Mouse (Mus musculus) liver, adult 2 months (tissue): Measurements from ENCODE around the gene Usp53. TPM values are rescaled to one million over a fixed set of nuclear protein-coding genes. Genes with fewer than 3 reads are reported as not detected.

Experiments
- DNase-seq: peaks from one replicate; pipeline ENCODE4 v3.0.0-alpha.2; 2011; ENCODE audit warnings: low read depth, low spot score; ENCODE audit errors: extremely low read depth
- H3K27ac ChIP-seq: fragments of 200-500 bp; replicated peaks from 2 replicates; pipeline ENCODE4 v1.5.1; 2012; ENCODE audit warnings: low read depth, mild to moderate bottlenecking, control low read depth, inconsistent platforms, low read length; ENCODE audit not compliant: insufficient read depth
- H3K27me3 ChIP-seq: fragments of 200-500 bp; 2 replicates; pipeline ENCODE4 v1.6.1; 2012; ENCODE audit warnings: mild to moderate bottlenecking, moderate library complexity, low read length, inconsistent platforms; ENCODE audit not compliant: control insufficient read depth, insufficient read depth
- H3K36me3 ChIP-seq: fragments of 200-500 bp; 2 replicates; pipeline ENCODE4 v1.6.1; 2012; ENCODE audit warnings: low read length, inconsistent platforms; ENCODE audit not compliant: control insufficient read depth, insufficient read depth
- H3K4me1 ChIP-seq: fragments of 200-500 bp; 2 replicates; pipeline ENCODE4 v1.6.1; 2011; ENCODE audit warnings: low read length; ENCODE audit not compliant: control insufficient read depth, insufficient read depth
- H3K4me3 ChIP-seq: fragments of 200-500 bp; 2 replicates; pipeline ENCODE4 v1.5.1; 2011; ENCODE audit warnings: low read depth, mild to moderate bottlenecking, control low read depth, low read length, moderate library complexity; ENCODE audit not compliant: insufficient read depth
- H3K79me2 ChIP-seq: fragments of 200-500 bp; 2 replicates; pipeline ENCODE4 v1.6.1; 2012; ENCODE audit warnings: inconsistent platforms, mild to moderate bottlenecking, low read length, moderate library complexity; ENCODE audit not compliant: control insufficient read depth, insufficient read depth
- H3K9ac ChIP-seq: fragments of 200-500 bp; 2 replicates; pipeline ENCODE4 v1.6.1; 2012; ENCODE audit warnings: low read depth, mild to moderate bottlenecking, control low read depth, inconsistent platforms, low read length
- CTCF ChIP-seq: fragments of 200-500 bp; IDR thresholded peaks from 2 replicates; pipeline ENCODE4 v1.5.1; 2011; ENCODE audit warnings: low read depth, low read length, control low read depth
- POLR2A ChIP-seq: fragments of 200-500 bp; IDR thresholded peaks from 2 replicates; pipeline ENCODE4 v1.6.1; 2011; ENCODE audit warnings: low read length, control low read depth; ENCODE audit not compliant: insufficient read depth; ENCODE audit errors: extremely low read depth
- WGBS: fragments of 180-500 bp; shearing (Covaris S2); methylation state at CpG from one replicate; pipeline ENCODE4 v1.1.7; 2018; 5-methylcytosine and 5-hydroxymethylcytosine counted together
- polyA plus RNA-seq: library from polyadenylated mRNA; depleted of rRNA; stranded (reverse); fragments of >200 nt; gene quantifications from 2 replicates; pipeline ENCODE4 v1.2.3, GENCODE M21; 2012
- total RNA-seq: library from RNA; depleted of rRNA; stranded (reverse); fragments of >200 nt; gene quantifications from 2 replicates; pipeline ENCODE4 v1.2.3, GENCODE M21; 2014

Gene Usp53
- total and polyA plus RNA-seq, 2 experiments, result 2.7 to 8.6 TPM

DNA sequence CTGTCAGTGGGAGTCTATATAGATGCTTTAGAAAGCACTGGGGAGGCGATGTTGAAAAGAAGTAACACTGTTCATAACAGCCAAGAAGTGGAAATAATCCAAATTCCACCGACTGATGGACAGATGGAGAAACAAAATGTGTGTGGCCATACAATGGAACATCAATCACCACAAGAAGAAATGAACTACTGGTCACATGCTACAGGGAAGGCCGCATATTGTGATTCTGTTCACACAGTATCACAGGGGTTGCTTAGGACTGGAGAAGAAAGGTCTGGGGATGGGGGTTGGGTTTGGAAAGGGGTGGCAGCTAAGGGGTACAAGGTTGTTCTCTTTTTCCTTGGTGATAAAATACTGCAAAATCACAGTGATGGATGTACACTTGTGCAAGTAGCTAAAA, 9.5 kb downstream of the Usp53 start:
- 91% methylated on average over 3 of the region's 3 CpGs for WGBS
- Histone ChIP-seq H3K27ac (no peak overlapping the region), H3K9ac (no peak overlapping the region), H3K27me3 (no peaks in the 10 kb centered on the region), H3K36me3 (peaks cover 7% of the 10 kb centered on the region; the same call in 1 of the 2 replicates), H3K4me1 (peaks cover 1% of the 10 kb centered on the region; the same call in 1 of the 2 replicates), H3K79me2 (peaks cover 24% of the 10 kb centered on the region; the same call in 1 of the 2 replicates), H3K4me3 (no peak overlapping the region)
- no peak for DNase-seq
- TF ChIP-seq CTCF, result no peak
- no peak for TF ChIP-seq POLR2A

DNA sequence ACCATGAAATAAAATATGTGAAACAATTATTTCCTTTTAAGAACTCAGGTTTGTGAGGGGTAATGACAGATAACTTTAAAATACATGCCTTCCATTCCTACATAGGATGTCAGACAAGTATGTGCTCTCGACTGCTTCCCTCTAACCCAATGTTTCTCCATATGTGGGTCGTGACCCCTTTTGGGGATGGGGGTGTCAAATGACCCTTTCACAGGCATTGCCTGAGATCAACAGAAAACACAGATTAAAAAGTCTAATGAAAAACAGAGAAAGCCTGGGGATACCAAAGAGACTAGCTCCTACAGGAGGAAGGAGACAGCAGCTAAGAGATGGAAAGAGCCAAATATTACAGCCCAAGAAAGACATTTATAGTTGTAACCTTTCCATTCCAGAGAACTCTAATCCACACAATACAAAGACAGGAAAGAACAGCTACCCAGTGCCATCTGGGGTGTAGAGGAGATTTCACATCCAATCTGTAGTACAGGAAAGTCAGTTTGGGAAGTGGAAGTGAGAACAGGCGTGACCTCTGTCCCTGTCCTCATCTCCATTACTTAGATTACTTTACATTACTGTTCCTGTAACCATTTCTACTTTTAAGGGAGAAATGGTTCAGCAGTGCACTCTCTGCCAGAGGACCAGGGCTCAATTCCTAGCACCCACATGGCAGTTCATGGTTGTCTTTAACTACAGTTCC, 12.0 kb downstream of the Usp53 start:
- no peak overlapping the region for H3K4me3 ChIP-seq
- H3K27me3 ChIP-seq, result no peaks in the 10 kb centered on the region
- no peak for DNase-seq
- peaks cover 17% of the 10 kb centered on the region; the same call in 1 of the 2 replicates for H3K79me2 ChIP-seq
- 89% methylated on average over 3 of the region's 3 CpGs for WGBS
- H3K9ac ChIP-seq, result no peak overlapping the region
- H3K27ac ChIP-seq, result no peak overlapping the region
- H3K36me3 ChIP-seq, result peaks cover 12% of the 10 kb centered on the region
- TF ChIP-seq POLR2A (no peak), CTCF (no peak)
- peaks cover 1% of the 10 kb centered on the region; the same call in 1 of the 2 replicates for H3K4me1 ChIP-seq

- Histone ChIP-seq H3K79me2 (peaks cover 6% of the 10 kb centered on the region; the same call in 1 of the 2 replicates), H3K27ac (no peak overlapping the region), H3K9ac (no peak overlapping the region), H3K36me3 (peaks cover 16% of the 10 kb centered on the region), H3K4me1 (no peaks in the 10 kb centered on the region), H3K27me3 (no peaks in the 10 kb centered on the region), H3K4me3 (no peak overlapping the region)
- no peak for DNase-seq
- TF ChIP-seq POLR2A (no peak), CTCF (no peak)
- WGBS, result 91% methylated on average over 9 of the region's 9 CpGs
Measured at GRCm38 (mm10) chr3:122968391-122968790, 15.9 kb downstream of the Usp53 start.

- Histone ChIP-seq H3K27me3 (no peaks in the 10 kb centered on the region), H3K4me1 (no peaks in the 10 kb centered on the region), H3K27ac (no peak overlapping the region), H3K79me2 (no peaks in the 10 kb centered on the region; the same call in 1 of the 2 replicates), H3K9ac (no peak overlapping the region), H3K4me3 (no peak overlapping the region), H3K36me3 (peaks cover 38% of the 10 kb centered on the region)
- no peak for TF ChIP-seq CTCF
- no peak for TF ChIP-seq POLR2A
- no peak for DNase-seq
- 67% methylated on average over 5 of the region's 5 CpGs for WGBS
Measured at GRCm38 (mm10) chr3:122964301-122964700, 20.0 kb downstream of the Usp53 start.

DNA sequence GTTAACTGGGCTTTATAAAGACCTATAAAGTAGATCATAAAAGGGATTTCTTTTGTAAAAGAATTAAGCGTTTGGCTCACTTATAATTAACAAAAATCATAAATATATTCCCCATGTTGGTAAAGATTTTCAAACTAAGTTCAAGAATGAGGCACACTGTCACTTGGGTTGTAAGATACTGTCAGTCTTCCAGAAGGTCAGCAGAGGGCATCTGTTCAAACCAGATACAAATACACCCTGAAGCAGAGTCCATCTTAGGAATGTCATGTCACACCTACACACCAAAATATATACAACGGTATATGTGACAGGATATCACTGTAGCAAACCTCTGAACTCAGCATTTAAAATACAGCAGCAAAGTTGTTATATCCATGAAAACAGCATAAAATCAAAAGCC, 34.2 kb downstream of the Usp53 start:
- no peaks in the 10 kb centered on the region for H3K4me1 ChIP-seq
- no peak for TF ChIP-seq POLR2A
- H3K27me3 ChIP-seq, result no peaks in the 10 kb centered on the region
- H3K79me2 ChIP-seq, result no peaks in the 10 kb centered on the region
- H3K36me3 ChIP-seq, result peaks cover 33% of the 10 kb centered on the region
- no peak for DNase-seq
- H3K27ac ChIP-seq, result no peak overlapping the region
- no peak overlapping the region for H3K4me3 ChIP-seq
- H3K9ac ChIP-seq, result no peak overlapping the region
- WGBS, result 97% methylated on average over 2 of the region's 2 CpGs

DNA sequence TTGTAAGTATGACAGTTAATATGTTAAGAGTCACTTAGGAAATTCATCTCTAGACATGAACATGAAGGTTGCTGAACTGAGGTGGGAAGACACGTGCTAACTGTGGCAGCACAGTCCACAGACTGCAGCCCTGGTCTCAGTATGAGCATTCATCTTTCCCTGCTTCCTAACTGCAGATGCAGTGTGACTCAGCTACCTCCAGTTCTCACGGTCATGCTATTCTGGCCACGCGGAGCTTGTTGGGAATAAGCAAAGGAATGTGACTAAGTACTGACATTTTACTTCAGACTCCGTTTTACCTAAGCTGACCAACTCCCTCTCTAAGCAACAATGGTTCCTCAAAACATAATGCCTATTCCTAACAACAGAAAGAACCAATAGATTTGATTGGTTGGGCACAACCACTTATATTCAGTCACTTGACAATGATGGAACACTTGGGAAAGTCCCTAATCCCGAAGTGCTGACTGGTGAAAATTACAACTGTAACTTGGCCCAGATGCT, 40.9 kb downstream of the Usp53 start:
- TF ChIP-seq POLR2A (no peak), CTCF (no peak)
- DNase-seq, result no peak
- Histone ChIP-seq H3K36me3 (peaks cover 14% of the 10 kb centered on the region), H3K9ac (no peak overlapping the region), H3K79me2 (no peaks in the 10 kb centered on the region), H3K27ac (no peak overlapping the region), H3K4me3 (no peak overlapping the region), H3K27me3 (no peaks in the 10 kb centered on the region), H3K4me1 (no peaks in the 10 kb centered on the region)
- 89% methylated on average over 6 of the region's 6 CpGs for WGBS
